Comparison of ENCODE assay signal across 26 mouse cellular contexts in the genomic region with DNA sequence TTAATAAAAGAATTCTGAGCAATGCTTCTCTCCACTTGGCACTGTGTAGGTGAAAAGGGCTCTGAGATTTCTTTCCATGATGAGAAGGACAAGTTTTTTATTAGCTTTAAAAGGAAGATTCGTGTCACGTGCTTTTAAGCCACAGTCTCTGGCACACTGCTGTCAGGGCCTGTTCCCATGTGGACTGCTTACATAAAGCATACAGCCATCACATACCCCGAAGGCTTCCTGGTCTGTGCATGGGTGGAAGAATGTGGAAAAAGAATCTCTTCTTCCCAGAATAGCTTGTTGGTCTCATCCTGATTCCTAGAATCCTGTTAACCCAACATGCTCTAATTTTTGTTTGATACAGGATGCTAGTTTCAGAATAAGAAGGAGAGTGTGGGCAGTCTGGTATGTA.
"Had no signal": no experiment of that assay in that cellular context is flagged by ENCODE, and none has a peak within 500 bp of the region (broad histone marks: within the 10 kb centered on the region; RNA-seq: fewer than 3 reads in every experiment).

No protein-coding gene starts in this region.

- H3K36me3 ChIP-seq: heart, embryonic 13.5 days; heart, embryonic 15.5 days; hindbrain, embryonic 13.5 days; hindbrain, embryonic 15.5 days; kidney, embryonic 15.5 days; limb, embryonic 10.5 days; limb, embryonic 12.5 days; liver, embryonic 13.5 days had no signal

- H3K4me1 ChIP-seq: heart, embryonic 15.5 days; hindbrain, embryonic 13.5 days; hindbrain, embryonic 15.5 days; kidney, embryonic 15.5 days; limb, embryonic 10.5 days; limb, embryonic 12.5 days; liver, embryonic 13.5 days had no signal

- H3K27ac ChIP-seq: heart, embryonic 13.5 days; heart, embryonic 15.5 days; hindbrain, embryonic 13.5 days; hindbrain, embryonic 15.5 days; hindbrain, postnatal 0 days; kidney, embryonic 15.5 days; kidney, postnatal 0 days; limb, embryonic 10.5 days; limb, embryonic 12.5 days; liver, embryonic 13.5 days had no signal

- H3K9me3 ChIP-seq: heart, embryonic 15.5 days; hindbrain, embryonic 15.5 days; liver, embryonic 13.5 days had no signal

- H3K27me3 ChIP-seq: heart, embryonic 13.5 days; heart, embryonic 15.5 days; hindbrain, embryonic 13.5 days; hindbrain, embryonic 15.5 days; kidney, embryonic 15.5 days; limb, embryonic 12.5 days; liver, embryonic 13.5 days had no signal

- H3K4me3 ChIP-seq: heart, embryonic 13.5 days; heart, embryonic 15.5 days; hindbrain, embryonic 13.5 days; hindbrain, embryonic 15.5 days; kidney, embryonic 15.5 days; limb, embryonic 10.5 days; limb, embryonic 12.5 days; liver, embryonic 13.5 days had no signal

- ATAC-seq: hindbrain, postnatal 0 days; intestine, embryonic 16.5 days had no signal

- DNase-seq: gastrocnemius, postnatal 14 days; gastrocnemius, postnatal 36 days; heart, adult 18-20 months; heart, postnatal 14 days; heart, postnatal 36 days; kidney, adult 11 months; kidney, adult 2 months; kidney, adult 9 months; kidney, postnatal 14 days; kidney, postnatal 36 days; layer of hippocampus, adult 9-11 months; layer of hippocampus, postnatal 36 days; liver; liver, embryonic 13.5 days had no signal

- H3K9ac ChIP-seq: heart, embryonic 13.5 days; heart, embryonic 15.5 days; hindbrain, embryonic 13.5 days; hindbrain, embryonic 15.5 days; kidney, embryonic 15.5 days; limb, embryonic 12.5 days; liver, embryonic 13.5 days had no signal

- H3K4me2 ChIP-seq: heart, embryonic 11.5 days; heart, embryonic 13.5 days; heart, embryonic 15.5 days; hindbrain, embryonic 13.5 days; hindbrain, embryonic 15.5 days; kidney, embryonic 15.5 days; limb, embryonic 12.5 days; liver, embryonic 11.5 days; liver, embryonic 13.5 days had no signal
